3 mouse cellular contexts compared by ENCODE assay signal in the genomic region with DNA sequence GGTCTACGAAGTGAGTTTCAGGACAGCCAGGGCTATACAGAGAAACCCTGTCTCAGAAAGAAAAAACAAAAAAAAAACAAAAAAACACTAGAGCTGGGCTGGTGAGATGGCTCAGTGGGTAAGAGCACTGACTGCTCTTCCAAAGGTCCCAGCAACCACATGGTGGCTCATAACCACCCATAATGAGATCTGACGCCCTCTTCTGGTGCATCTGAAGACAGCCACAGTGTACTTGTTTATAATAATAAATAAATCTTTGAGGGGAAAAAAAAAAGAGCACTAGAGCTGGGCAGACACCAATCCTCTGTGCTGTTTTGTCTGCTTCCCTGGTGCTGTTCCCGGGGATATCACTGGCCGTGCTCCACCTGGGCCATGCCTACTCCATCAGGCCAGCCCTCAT. TPM values are rescaled to one million over a fixed set of nuclear protein-coding genes. Genes with fewer than 3 reads are reported as not detected.
"Had no signal": no experiment of that assay in that cellular context is flagged by ENCODE, and none has a peak within 500 bp of the region (broad histone marks: within the 10 kb centered on the region; RNA-seq: fewer than 3 reads in every experiment).

No protein-coding gene starts in this region.

RNA-seq across cellular contexts. Expression of a gene that starts 22.2 kb away (rescaled TPM):
- total RNA-seq: megakaryocyte progenitor cell, adult 5-6 weeks had no signal
- polyA plus RNA-seq: macrophage, myocyte had no signal
